Mouse (Mus musculus): Measurements from ENCODE around the gene Cnih3. TPM values are rescaled to one million over a fixed set of nuclear protein-coding genes. Genes with fewer than 3 reads are reported as not detected.

The Cnih3 gene
- polyA plus RNA-seq, 1 experiment from 2014 or later = 0.08 TPM

- ATAC-seq (ENCODE audit: low read depth) = no peak
- no peaks in the 10 kb centered on the region for H3K27me3 ChIP-seq (ENCODE audit: control insufficient read depth, insufficient read depth, low read depth, low read length)
- H3K4me1 ChIP-seq (replicated peaks; ENCODE audit: control insufficient read depth, insufficient read depth, low read length) = peaks cover 8% of the 10 kb centered on the region
- no peak overlapping the region for H3K4me2 ChIP-seq (ENCODE audit: low read depth, low read length)
- no peak overlapping the region for H3K4me3 ChIP-seq (ENCODE audit: low read length)
- no peak overlapping the region for H3K27ac ChIP-seq (ENCODE audit: low read length)
- no peaks in the 10 kb centered on the region for H3K9me3 ChIP-seq (ENCODE audit: control insufficient read depth, low read length)
- 55% methylated on average over 4 of the region's 4 CpGs for WGBS
- no peaks in the 10 kb centered on the region for H3K36me3 ChIP-seq (ENCODE audit: control insufficient read depth, insufficient read depth, low read length)
- H3K9ac ChIP-seq (ENCODE audit: low read length) = no peak overlapping the region
Measured at GRCm38 (mm10) chr1:181364025-181364424, 11.6 kb downstream of the Cnih3 start.

- 68% methylated on average over 3 of the region's 3 CpGs for WGBS
- H3K4me3 ChIP-seq (ENCODE audit: low read length) = no peak overlapping the region
- ATAC-seq (ENCODE audit: low read depth) = no peak
Measured at GRCm38 (mm10) chr1:181365376-181365775, 12.9 kb downstream of the Cnih3 start.

GRCm38 (mm10) chr1:181368789-181369570 is 16.6 kb downstream of the Cnih3 start:
- Histone ChIP-seq H3K36me3 (ENCODE audit: control insufficient read depth, insufficient read depth, low read length) (no peaks in the 10 kb centered on the region), H3K27me3 (ENCODE audit: control insufficient read depth, insufficient read depth, low read depth, low read length) (no peaks in the 10 kb centered on the region), H3K27ac (ENCODE audit: low read length) (no peak overlapping the region), H3K4me2 (ENCODE audit: low read depth, low read length) (no peak overlapping the region), H3K4me3 (ENCODE audit: low read length) (no peak overlapping the region), H3K9me3 (ENCODE audit: control insufficient read depth, low read length) (no peaks in the 10 kb centered on the region), H3K9ac (ENCODE audit: low read length) (no peak overlapping the region), H3K4me1 (replicated peaks; ENCODE audit: control insufficient read depth, insufficient read depth, low read length) (peaks cover 13% of the 10 kb centered on the region)
- ATAC-seq (ENCODE audit: low read depth) = no peak
- WGBS = 20% methylated on average over 3 of the region's 3 CpGs

More at GRCm38 (mm10) chr1:181365376-181365775, 12.9 kb downstream of the Cnih3 start:
- no peak overlapping the region for H3K9ac ChIP-seq (ENCODE audit: low read length)
- no peaks in the 10 kb centered on the region for H3K36me3 ChIP-seq (ENCODE audit: control insufficient read depth, insufficient read depth, low read length)
- no peaks in the 10 kb centered on the region for H3K9me3 ChIP-seq (ENCODE audit: control insufficient read depth, low read length)
- H3K27me3 ChIP-seq (ENCODE audit: control insufficient read depth, insufficient read depth, low read depth, low read length) = no peaks in the 10 kb centered on the region
- H3K4me1 ChIP-seq (replicated peaks; ENCODE audit: control insufficient read depth, insufficient read depth, low read length) = peaks cover 13% of the 10 kb centered on the region
- no peak overlapping the region for H3K4me2 ChIP-seq (ENCODE audit: low read depth, low read length)
- no peak overlapping the region for H3K27ac ChIP-seq (ENCODE audit: low read length)

- no peaks in the 10 kb centered on the region for H3K9me3 ChIP-seq (ENCODE audit: control insufficient read depth, low read length)
- H3K9ac ChIP-seq (ENCODE audit: low read length) = no peak overlapping the region
- WGBS = 52% methylated on average over 3 of the region's 3 CpGs
- no peak overlapping the region for H3K27ac ChIP-seq (ENCODE audit: low read length)
- no peak overlapping the region for H3K4me3 ChIP-seq (ENCODE audit: low read length)
- H3K27me3 ChIP-seq (ENCODE audit: control insufficient read depth, insufficient read depth, low read depth, low read length) = no peaks in the 10 kb centered on the region
- peaks cover 13% of the 10 kb centered on the region for H3K4me1 ChIP-seq (replicated peaks; ENCODE audit: control insufficient read depth, insufficient read depth, low read length)
- H3K36me3 ChIP-seq (ENCODE audit: control insufficient read depth, insufficient read depth, low read length) = no peaks in the 10 kb centered on the region
- peak; percentile 31; the same call in 1 of the 2 replicates for ATAC-seq (ENCODE audit: low read depth)
- no peak overlapping the region for H3K4me2 ChIP-seq (ENCODE audit: low read depth, low read length)
Measured at GRCm38 (mm10) chr1:181370370-181370769, 17.9 kb downstream of the Cnih3 start.

- Histone ChIP-seq H3K4me2 (ENCODE audit: low read depth, low read length) (no peak overlapping the region), H3K4me1 (replicated peaks; ENCODE audit: control insufficient read depth, insufficient read depth, low read length) (peaks cover 13% of the 10 kb centered on the region), H3K4me3 (ENCODE audit: low read length) (no peak overlapping the region), H3K9me3 (ENCODE audit: control insufficient read depth, low read length) (no peaks in the 10 kb centered on the region), H3K27ac (ENCODE audit: low read length) (no peak overlapping the region), H3K9ac (ENCODE audit: low read length) (no peak overlapping the region), H3K27me3 (ENCODE audit: control insufficient read depth, insufficient read depth, low read depth, low read length) (no peaks in the 10 kb centered on the region), H3K36me3 (ENCODE audit: control insufficient read depth, insufficient read depth, low read length) (no peaks in the 10 kb centered on the region)
- ATAC-seq (ENCODE audit: low read depth) = no peak
- 68% methylated on average over 4 of the region's 4 CpGs for WGBS
Measured at GRCm38 (mm10) chr1:181371226-181371625, 18.8 kb downstream of the Cnih3 start.

GRCm38 (mm10) chr1:181372306-181372705 is 19.9 kb downstream of the Cnih3 start:
- Histone ChIP-seq H3K9ac (ENCODE audit: low read length) (no peak overlapping the region), H3K36me3 (ENCODE audit: control insufficient read depth, insufficient read depth, low read length) (no peaks in the 10 kb centered on the region), H3K27me3 (ENCODE audit: control insufficient read depth, insufficient read depth, low read depth, low read length) (no peaks in the 10 kb centered on the region; the same call in 1 of the 2 replicates), H3K4me2 (ENCODE audit: low read depth, low read length) (no peak overlapping the region), H3K9me3 (ENCODE audit: control insufficient read depth, low read length) (no peaks in the 10 kb centered on the region), H3K4me3 (ENCODE audit: low read length) (no peak overlapping the region), H3K27ac (ENCODE audit: low read length) (no peak overlapping the region), H3K4me1 (replicated peaks; ENCODE audit: control insufficient read depth, insufficient read depth, low read length) (peaks cover 12% of the 10 kb centered on the region)
- 63% methylated on average over 6 of the region's 6 CpGs for WGBS
- ATAC-seq (ENCODE audit: low read depth) = no peak

GRCm38 (mm10) chr1:181374627-181375374 is 22.4 kb downstream of the Cnih3 start:
- H3K9me3 ChIP-seq (ENCODE audit: control insufficient read depth, low read length) = no peaks in the 10 kb centered on the region
- no peak overlapping the region for H3K4me3 ChIP-seq (ENCODE audit: low read length)
- no peaks in the 10 kb centered on the region for H3K36me3 ChIP-seq (ENCODE audit: control insufficient read depth, insufficient read depth, low read length)
- H3K27me3 ChIP-seq (ENCODE audit: control insufficient read depth, insufficient read depth, low read depth, low read length) = no peaks in the 10 kb centered on the region; the same call in 1 of the 2 replicates
- no peak for ATAC-seq (ENCODE audit: low read depth)
- 68% methylated on average over 9 of the region's 9 CpGs for WGBS
- H3K9ac ChIP-seq (ENCODE audit: low read length) = no peak overlapping the region
- no peak overlapping the region for H3K4me2 ChIP-seq (ENCODE audit: low read depth, low read length)
- H3K4me1 ChIP-seq (replicated peaks; ENCODE audit: control insufficient read depth, insufficient read depth, low read length) = no peaks in the 10 kb centered on the region
- no peak overlapping the region for H3K27ac ChIP-seq (ENCODE audit: low read length)

- 59% methylated on average over 8 of the region's 8 CpGs for WGBS
- Histone ChIP-seq H3K36me3 (ENCODE audit: control insufficient read depth, insufficient read depth, low read length) (no peaks in the 10 kb centered on the region), H3K4me2 (ENCODE audit: low read depth, low read length) (no peak overlapping the region), H3K27me3 (ENCODE audit: control insufficient read depth, insufficient read depth, low read depth, low read length) (no peaks in the 10 kb centered on the region; the same call in 1 of the 2 replicates), H3K9ac (ENCODE audit: low read length) (no peak overlapping the region), H3K9me3 (ENCODE audit: control insufficient read depth, low read length) (no peaks in the 10 kb centered on the region), H3K4me3 (ENCODE audit: low read length) (no peak overlapping the region), H3K4me1 (replicated peaks; ENCODE audit: control insufficient read depth, insufficient read depth, low read length) (no peaks in the 10 kb centered on the region), H3K27ac (ENCODE audit: low read length) (no peak overlapping the region)
- ATAC-seq (ENCODE audit: low read depth) = no peak
Measured at GRCm38 (mm10) chr1:181376431-181376830, 24.0 kb downstream of the Cnih3 start.

- Histone ChIP-seq H3K9me3 (ENCODE audit: control insufficient read depth, low read length) (no peaks in the 10 kb centered on the region), H3K4me3 (ENCODE audit: low read length) (no peak overlapping the region), H3K4me2 (ENCODE audit: low read depth, low read length) (no peak overlapping the region), H3K27ac (ENCODE audit: low read length) (no peak overlapping the region), H3K27me3 (ENCODE audit: control insufficient read depth, insufficient read depth, low read depth, low read length) (no peaks in the 10 kb centered on the region; the same call in 1 of the 2 replicates), H3K36me3 (ENCODE audit: control insufficient read depth, insufficient read depth, low read length) (no peaks in the 10 kb centered on the region), H3K4me1 (replicated peaks; ENCODE audit: control insufficient read depth, insufficient read depth, low read length) (no peaks in the 10 kb centered on the region), H3K9ac (ENCODE audit: low read length) (no peak overlapping the region)
- peak; percentile 37; the same call in 1 of the 2 replicates for ATAC-seq (ENCODE audit: low read depth)
- 20% methylated on average over 8 of the region's 8 CpGs for WGBS
Measured at GRCm38 (mm10) chr1:181379664-181380063, 27.2 kb downstream of the Cnih3 start.

Data from lung, embryonic 16.5 days (tissue).